Mouse (Mus musculus): Measurements from ENCODE around the gene Gm525.
"Not testable (repeated sequence)": the region's sequence is repeated elsewhere in the genome, so short reads cannot be mapped to it uniquely, and the experiment has no call there.

Gene Gm525

GRCm38 (mm10) chr11:89073541-89073940 lies at the start of gene Gm525:
Gene Gm525 (plus strand): TSS chr11:89073841.
- no peak for DNase-seq

DNA sequence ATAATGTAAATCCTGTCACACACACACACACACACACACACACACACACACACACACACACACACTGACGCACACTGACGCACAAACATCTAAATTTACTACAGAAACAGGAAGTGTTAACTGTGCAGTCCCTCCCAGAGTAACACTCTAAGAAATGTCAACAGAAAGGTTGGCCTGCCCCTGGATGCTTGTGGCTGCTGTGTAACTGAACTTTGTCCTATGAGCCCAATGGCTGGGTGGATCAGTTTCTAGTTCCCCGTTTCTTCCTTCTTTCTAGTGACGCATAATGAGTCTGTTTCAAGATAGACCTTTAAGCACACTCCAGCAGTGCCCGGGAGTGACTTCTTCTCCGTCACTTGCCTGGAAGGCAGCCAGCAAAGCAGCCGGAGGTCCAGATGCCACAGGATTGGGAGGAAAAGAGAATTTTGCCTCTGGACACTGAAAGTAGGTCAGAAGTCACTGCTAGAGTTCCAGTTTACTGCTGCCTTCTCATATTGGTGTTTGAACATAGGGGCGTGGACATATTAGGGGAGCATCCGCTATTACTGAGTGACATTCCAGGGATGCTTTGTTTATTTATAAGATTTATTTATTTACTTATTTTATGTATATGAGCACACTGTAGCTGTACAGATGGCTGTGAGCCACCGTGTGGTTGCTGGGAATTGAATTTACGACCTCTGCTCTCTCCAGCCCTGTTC lies 49.3 kb upstream of the Gm525 start:
- DNase-seq = peak; percentile 86

- no peak for DNase-seq
These were observed 48.0 kb upstream of the Gm525 start for GRCm38 (mm10) chr11:89025603-89026002.

DNA sequence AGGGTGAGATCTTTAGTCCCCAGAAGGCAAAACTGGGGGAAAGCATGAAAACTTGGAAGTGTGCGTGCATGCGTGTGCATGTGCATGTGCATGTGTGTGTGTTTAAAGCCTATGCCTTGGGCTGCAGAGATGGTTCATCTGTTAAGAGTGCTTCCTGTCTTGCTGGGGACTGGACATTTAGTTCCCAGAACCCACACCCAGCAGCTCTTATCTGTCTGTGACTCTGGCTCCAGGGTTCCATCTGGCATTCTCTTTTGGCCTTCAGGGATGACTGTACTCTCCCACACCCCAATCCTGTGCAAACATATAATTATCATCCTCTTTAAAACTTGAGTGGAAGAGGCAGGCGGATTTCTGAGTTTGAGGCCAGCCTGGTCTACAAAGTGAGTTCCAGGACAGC lies 47.5 kb upstream of the Gm525 start:
- DNase-seq = no peak

DNA sequence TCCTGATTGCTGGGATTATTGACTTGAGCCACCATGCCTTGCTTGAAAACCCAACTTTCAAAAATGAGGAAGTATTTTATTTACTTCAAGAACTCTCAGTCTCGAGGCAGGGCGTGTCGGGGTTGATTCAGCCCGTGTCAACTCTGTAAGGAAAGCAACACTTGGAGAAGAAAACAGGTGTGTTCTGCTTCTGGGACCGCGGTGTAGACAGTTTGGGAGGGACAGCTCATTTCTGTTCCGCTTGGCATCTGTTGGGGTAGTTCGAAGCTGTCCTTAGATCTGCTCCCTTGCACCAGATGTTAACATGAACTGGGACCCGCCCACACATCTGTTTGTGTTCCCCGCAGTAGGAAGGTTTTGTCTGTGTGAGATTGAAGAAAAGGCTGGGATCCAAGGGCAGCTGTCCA lies 45.7 kb upstream of the Gm525 start:
- DNase-seq = no peak

- DNase-seq = no peak
These were observed 44.7 kb upstream of the Gm525 start for GRCm38 (mm10) chr11:89028871-89029405.

- DNase-seq = no peak
These were observed 43.1 kb upstream of the Gm525 start for GRCm38 (mm10) chr11:89030552-89030951.

DNA sequence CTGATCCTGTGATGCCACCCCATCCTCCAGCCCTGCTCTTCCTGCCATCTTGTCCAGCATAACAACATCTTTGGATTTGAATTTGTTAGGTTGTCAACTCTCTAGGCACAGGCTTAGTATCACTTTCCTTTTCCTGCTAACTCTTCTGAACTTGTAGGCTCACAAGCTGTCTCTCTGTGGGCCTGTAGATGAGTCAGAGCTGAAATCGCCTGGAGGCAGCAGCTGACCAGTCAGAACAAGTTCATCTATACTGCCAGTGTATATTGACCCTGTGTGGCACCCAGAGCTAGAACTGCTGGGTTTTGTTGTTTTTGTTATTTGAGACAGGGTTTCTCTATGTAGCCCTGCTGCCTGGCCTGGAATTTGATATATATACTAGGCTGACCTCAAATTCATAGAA lies 42.5 kb upstream of the Gm525 start:
- no peak for DNase-seq

DNA sequence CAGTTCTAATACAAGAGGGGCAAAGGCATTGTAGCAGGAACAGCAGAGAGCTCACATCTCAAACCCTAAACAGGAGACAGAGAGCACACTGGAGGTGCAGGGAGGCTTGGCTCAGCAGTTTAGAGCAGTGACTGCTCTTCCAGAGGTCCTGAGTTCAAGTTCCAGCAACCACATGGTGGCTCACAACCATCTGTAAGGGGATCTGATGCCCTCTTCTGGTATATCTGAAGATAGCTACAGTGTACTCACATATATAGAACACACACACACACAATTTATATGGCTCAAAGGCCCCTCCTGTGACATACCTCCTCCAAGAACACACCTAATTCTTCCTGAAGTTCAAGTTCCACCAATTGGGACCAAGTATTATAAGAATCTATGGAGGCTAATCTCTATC lies 39.0 kb upstream of the Gm525 start:
- DNase-seq = no peak

DNA sequence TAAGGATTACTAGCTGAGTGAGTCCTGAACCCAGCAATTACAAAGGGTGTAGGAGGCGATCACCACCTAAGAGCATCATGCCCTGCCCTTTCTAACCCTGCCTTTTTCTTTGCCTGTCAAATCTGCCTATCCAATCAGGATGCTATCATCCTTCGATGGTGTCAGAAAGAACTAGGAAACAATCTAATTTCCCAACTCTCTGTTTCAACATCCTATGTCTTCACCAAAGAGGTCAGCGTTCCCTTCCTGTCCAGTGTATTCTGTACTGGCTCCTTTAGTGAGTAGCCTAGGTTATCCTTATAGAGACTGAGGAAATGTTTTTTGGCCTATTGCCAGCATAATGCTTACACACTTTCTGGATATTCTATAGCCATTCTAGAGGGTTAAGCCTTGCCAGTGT lies 38.1 kb upstream of the Gm525 start:
- DNase-seq = no peak

GRCm38 (mm10) chr11:89038496-89038895 lies 35.1 kb upstream of the Gm525 start:
- DNase-seq = no peak

DNA sequence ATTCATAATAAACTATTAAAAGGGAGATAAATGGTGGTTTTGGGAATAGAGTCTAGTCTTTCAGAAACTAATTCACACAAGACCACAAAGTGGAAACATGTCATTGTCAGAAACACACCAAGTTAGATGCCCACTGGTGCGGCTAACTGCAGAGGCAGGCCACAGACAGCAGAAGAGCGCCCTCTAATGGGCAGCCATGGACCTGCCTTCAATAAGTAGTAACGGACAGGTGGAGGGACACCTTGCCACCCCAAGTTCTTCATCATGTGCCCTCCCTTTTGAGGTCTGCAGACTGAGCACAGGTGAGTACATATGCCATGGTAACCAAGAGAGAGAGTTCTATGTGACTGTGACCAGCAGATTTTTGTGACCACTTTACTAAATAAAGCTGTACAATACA lies 34.3 kb upstream of the Gm525 start:
- peak; percentile 77 for DNase-seq

DNA sequence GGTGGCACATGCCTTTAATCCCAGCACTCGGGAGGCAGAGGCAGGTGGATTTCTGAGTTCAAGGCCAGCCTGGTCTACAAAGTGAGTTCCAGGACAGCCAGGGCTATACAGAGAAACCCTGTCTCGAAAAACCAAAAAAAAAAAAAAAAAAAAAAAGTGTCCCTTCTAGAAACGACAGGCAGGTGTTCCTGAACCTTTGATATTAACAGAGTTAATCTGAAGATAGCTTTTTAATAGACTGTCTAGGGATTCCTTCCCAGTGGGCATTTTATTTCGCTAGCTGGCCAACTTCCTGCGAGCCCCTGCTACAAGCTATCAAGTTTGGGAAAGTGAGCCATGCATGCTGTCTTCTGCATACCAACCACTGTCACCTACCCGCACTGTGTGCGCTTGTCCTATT lies 32.6 kb upstream of the Gm525 start:
- DNase-seq = not testable (repeated sequence)

GRCm38 (mm10) chr11:89043046-89043445 lies 30.6 kb upstream of the Gm525 start:
- no peak for DNase-seq

DNA sequence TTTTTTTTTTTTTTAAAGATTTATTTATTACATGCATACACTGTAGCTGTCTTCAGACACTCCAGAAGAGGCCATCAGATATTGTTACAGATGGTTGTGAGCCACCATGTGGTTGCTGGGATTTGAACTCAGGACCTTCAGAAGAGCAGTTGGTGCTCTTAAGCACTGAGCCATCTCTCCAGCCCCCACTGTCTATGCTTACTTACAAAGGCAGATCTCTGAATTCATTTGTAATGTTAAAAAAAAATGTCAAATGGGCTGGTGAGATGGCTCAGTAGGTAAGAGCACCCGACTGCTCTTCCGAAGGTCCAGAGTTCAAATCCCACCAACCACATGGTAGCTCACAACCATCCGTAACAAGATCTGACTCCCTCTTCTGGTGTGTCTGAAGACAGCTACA lies 28.1 kb upstream of the Gm525 start:
- DNase-seq = not testable (repeated sequence)

GRCm38 (mm10) chr11:89046021-89046420 lies 27.6 kb upstream of the Gm525 start:
- DNase-seq = no peak

DNA sequence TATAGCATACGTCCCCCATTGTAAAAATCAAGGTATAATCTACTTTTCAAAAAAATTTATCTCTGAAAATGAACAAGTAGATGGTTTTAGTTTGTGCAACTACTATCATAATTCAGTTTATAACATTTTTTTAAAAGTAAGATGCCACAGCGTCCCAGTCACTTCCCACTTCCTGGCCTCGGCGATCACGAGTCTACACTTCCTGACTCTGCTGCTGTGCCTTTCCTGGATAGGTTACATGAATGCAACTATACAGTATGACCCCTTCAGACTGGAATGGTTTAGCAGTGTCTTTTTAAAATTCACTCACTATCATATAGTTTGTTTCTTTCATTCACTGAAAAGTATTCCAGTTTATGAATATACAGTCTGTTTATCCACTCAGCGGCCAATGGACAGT lies 21.9 kb upstream of the Gm525 start:
- DNase-seq = no peak

DNA sequence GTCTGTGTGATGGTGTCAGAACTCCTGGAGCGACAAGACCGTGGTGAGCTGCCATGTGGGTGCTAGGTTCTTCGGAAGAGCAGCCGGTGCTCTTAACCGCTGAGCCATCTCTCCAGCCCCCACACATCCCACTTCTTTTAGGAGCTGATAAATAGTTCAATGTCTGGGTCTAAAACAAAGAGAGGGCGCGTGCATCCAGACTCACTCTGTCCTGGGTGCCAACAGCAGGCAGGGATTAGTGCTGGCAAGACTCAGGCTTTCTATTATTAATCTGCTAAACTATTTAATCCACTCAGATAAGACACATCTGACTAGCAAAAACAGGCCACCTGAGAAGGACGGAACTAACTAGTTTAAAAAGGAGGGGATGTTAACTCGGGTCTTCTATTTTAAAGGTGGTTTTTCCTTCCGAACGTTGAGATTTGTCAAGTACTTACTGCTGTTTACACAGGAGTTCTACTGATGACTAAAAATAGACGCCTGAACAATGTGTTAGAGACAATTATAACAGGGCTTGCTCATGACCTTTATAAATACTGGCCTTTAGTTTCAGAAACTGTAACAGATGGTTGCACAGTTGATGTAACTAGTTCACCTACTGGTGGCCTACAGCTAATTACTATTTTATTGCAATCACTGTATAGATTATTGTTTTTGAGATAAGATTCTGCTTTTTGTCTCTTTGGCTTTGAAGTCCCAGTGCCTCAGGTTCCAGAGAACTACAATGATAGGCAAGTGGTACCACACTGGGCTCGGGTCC lies 17.5 kb upstream of the Gm525 start:
- no peak for DNase-seq

DNA sequence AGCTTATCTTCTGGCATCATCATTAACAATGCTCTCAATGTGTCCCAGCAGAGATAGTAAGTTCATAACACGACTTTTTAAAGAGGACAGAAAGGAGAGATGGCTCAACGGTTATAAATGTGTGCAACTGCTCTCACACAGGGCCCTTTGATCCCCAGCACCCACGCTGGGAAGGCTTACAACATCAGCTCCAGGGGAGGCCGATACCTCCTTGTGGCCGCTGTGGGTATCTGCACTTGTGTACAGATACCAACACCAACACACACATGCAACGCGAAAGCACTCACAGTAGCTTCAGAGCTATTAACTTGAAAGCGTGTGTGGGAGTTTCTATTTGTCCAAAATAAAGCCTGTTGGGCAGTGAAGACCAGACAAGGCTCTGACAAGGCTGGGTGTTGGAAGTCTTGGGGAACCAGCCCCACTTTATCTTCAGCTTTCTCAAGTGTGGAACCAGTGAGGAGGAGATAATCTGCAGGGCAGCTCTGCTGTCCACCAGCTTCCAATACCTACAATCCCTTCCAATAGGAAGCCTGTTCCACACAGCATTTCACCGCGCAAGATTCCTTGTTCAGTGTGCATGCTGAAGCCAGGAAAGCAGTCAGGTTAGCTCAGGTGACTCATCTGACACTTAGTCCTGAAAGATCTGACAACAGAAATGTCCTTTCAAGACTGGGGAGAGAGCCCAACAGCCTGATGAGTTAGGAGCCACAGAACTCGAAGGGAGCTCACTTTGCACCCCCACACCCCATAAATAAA lies 14.9 kb upstream of the Gm525 start:
- DNase-seq = no peak

DNA sequence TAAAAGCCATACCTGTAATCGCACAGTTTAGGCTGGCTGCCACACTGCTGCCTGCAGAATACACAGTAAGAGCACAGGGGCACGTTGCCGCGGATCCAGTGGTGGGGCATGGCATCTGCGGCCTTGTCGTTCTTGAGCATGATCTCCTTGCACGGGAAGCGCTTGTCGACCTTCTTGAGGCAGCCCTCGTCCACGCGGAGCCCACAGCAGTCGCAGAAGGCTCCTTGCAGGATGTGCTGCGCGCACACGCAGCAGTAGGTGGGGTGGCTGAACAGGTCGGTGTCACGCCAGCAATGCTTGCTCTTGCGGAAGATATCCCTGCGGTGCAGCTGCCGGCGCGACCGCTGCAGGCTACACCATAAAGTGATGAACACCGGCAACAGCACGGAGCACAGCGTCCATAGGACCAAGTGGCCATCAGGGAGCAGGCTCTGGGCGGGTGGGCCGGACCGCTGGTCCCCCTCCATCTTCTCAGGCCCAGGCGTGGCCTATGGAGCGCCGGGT lies 13.7 kb upstream of the Gm525 start:
- no peak for DNase-seq

DNA sequence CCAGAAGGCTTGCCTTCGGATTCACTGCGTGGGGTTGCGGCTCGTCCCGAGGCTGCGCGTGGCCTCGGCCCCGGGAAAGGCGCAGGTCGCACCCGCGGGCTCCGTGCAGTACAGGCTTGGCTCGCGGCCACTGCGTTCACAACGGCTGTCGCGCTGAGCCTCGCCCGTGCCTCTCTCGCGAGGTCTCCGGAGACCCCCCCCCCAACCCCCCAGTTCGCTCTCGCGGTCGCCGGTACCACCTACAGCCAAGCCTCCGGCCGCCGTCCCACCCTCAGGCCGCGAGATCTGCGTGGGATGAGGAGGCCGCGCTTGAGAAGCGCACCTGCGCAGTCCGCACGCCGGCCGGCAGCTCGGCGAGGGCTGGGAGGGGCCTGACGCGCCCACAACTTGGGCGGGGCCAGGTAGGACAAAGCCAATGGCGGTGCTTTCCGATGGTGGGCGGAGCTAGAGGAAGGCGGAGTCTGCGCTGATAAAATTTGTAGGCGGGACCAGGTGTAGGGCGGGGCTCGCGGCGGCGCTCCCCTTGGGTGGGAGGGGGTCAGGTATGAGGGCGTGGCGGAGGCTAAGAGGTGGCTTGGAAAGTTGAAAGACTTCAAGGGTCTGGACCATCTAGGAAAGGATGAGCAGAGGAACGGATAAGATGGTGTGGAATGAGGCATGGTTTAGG lies 13.1 kb upstream of the Gm525 start:
- DNase-seq = peak; percentile 92

DNA sequence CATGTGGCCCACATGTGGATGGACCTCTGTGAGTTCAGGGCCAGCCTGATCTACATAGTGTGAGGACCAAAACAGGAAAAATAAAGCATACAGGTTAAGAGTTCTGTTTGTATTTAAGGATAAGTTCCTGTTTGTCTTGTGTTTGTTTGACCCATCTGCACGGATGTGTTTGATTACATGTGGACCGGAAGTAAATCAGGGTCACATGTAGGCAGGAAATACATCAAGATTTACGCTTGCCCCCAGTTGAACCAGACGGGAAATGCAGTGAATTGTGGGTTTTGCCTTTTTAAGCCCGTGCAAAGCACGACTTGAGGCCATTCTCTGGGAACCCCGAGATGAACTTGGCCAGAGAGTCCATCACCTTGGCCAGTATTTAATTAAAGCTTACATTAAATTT lies 12.3 kb upstream of the Gm525 start:
- DNase-seq = no peak

GRCm38 (mm10) chr11:89064312-89064711 lies 9.3 kb upstream of the Gm525 start:
- no peak for DNase-seq
